Comparison of ENCODE assay signal across 8 mouse cellular contexts in the genomic region with DNA sequence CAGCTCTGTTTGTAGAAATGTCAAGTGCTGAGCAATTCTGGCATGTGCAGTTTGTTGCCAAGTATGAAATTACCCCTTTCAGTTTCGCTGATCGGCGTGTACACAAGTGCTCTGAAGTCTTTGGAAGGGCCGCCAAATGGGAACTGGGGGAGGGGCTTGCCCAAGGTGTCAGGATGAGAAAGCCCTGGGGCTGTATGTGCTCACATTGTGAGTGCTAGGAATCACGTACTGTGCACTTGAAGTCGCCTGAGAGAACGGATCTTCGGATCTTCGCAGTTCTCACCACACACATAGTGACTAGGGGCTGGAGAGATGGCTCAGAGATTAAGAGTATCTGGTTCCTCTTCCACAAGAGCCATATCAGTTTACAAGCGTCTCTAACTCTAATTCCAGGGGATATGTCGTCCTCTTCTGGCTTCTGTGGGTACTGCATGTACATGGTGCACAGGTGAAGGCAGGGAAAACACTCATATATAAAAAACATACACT. TPM values are rescaled to one million over a fixed set of nuclear protein-coding genes. Genes with fewer than 3 reads are reported as not detected.
DNase-seq lines count a peak whose midpoint lies in the region; ATAC-seq and TF ChIP-seq lines count a peak whose summit lies in the region.

No protein-coding gene starts in this region.

- no peak for TF ChIP-seq POLR2A in MEL (IDR thresholded peaks at IDR 0.05; ENCODE audit: control insufficient read depth in 1 of 2, insufficient read depth in 1 of 2, low read depth in 1 of 2, low read length in 2 of 2, poor library complexity in 1 of 2)

- peak overlapping the region; percentile 41 for H3K4me2 ChIP-seq in forebrain, embryonic 11.5 days (ENCODE audit: low read depth, low read length, severe bottlenecking)
- peak overlapping the region; percentile 52 for H3K4me2 ChIP-seq in liver, embryonic 16.5 days (ENCODE audit: low read depth, low read length)

- intact Hi-C loops in heart, postnatal 14 days (cut with DNase I), result no loop called here

- peak; percentile 77 for ATAC-seq in forebrain, embryonic 11.5 days (replicated peaks; ENCODE audit: low FRiP score)
- ATAC-seq in liver, embryonic 16.5 days (ENCODE audit: low read depth), result no peak

- peak; percentile 78 for DNase-seq in MEL (ENCODE audit: low read depth, low spot score)
- peak; percentile 69 for DNase-seq in forebrain, embryonic 11.5 days (ENCODE audit: low spot score)
- peak; percentile 33 to 65 for DNase-seq in heart, postnatal 14 days
- DNase-seq in kidney, postnatal 4 days, result peak; percentile 69 to 74
- DNase-seq in neural tube, embryonic 10.5 days (ENCODE audit: extremely low spot score, low spot score), result peak; percentile 74
- peak; percentile 64 for DNase-seq in testis, postnatal 10 days (ENCODE audit: low spot score)

- TF ChIP-seq RAD21 in MEL (IDR thresholded peaks at IDR 0.05; ENCODE audit: low read depth, low read length), result peak; percentile 92

- H3K36me3 ChIP-seq in MEL (ENCODE audit: control insufficient read depth in 1 of 2, insufficient read depth in 2 of 2, low read length in 2 of 2), result no peaks in the 10 kb centered on the region; a peak in 1 of 4 replicates
- no peaks in the 10 kb centered on the region for H3K36me3 ChIP-seq in forebrain, embryonic 11.5 days (ENCODE audit: control insufficient read depth, insufficient read depth, low read length)
- no peaks in the 10 kb centered on the region for H3K36me3 ChIP-seq in liver, embryonic 16.5 days (ENCODE audit: control insufficient read depth, insufficient read depth)

- peak; percentile 55 to 100 (median 95) for TF ChIP-seq CTCF in MEL (IDR thresholded peaks at IDR 0.05 in 2 of 3, conservative IDR thresholded peaks at IDR 0.05 in 1 of 3; ENCODE audit: control insufficient read depth in 1 of 3, insufficient read depth in 1 of 3, low read depth in 2 of 3, low read length in 3 of 3, poor library complexity in 1 of 3, severe bottlenecking in 1 of 3)

- no peak overlapping the region for H3K27ac ChIP-seq in MEL (ENCODE audit: control insufficient read depth, low read depth, low read length)
- H3K27ac ChIP-seq in brown adipose tissue, adult 24 weeks (replicated peaks; ENCODE audit: low read depth, low read length), result no peak overlapping the region
- H3K27ac ChIP-seq in forebrain, embryonic 11.5 days (ENCODE audit: low read depth, low read length), result no peak overlapping the region
- H3K27ac ChIP-seq in liver, embryonic 16.5 days (ENCODE audit: low read length), result no peak overlapping the region

- no peaks in the 10 kb centered on the region; a peak in 1 of 4 replicates for H3K27me3 ChIP-seq in MEL (ENCODE audit: control insufficient read depth in 1 of 2, insufficient read depth in 2 of 2, low read length in 2 of 2)
- no peaks in the 10 kb centered on the region for H3K27me3 ChIP-seq in forebrain, embryonic 11.5 days (ENCODE audit: control insufficient read depth, insufficient read depth, low read length)
- no peaks in the 10 kb centered on the region for H3K27me3 ChIP-seq in liver, embryonic 16.5 days (ENCODE audit: control insufficient read depth, insufficient read depth, low read depth, low read length)

- peak overlapping the region; percentile 18 to 46; a peak in 3 of 4 replicates for H3K4me3 ChIP-seq in MEL (ENCODE audit: control insufficient read depth in 1 of 2, insufficient read depth in 1 of 2, low read depth in 2 of 2, low read length in 2 of 2)
- peak overlapping the region; percentile 38 for H3K4me3 ChIP-seq in brown adipose tissue, adult 24 weeks (ENCODE audit: insufficient read depth, low read depth, low read length)
- H3K4me3 ChIP-seq in forebrain, embryonic 11.5 days (ENCODE audit: low read depth, low read length), result 0 out of 2 replicates have a peak overlapping the region, but pooled peaks have one; percentile 7
- peak overlapping the region; percentile 40 for H3K4me3 ChIP-seq in liver, embryonic 16.5 days (ENCODE audit: low read depth, low read length)

- no peaks in the 10 kb centered on the region for H3K9me3 ChIP-seq in MEL (replicated peaks; ENCODE audit: insufficient read depth, low read length)
- H3K9me3 ChIP-seq in forebrain, embryonic 11.5 days (ENCODE audit: control insufficient read depth, low read length), result no peaks in the 10 kb centered on the region
- no peaks in the 10 kb centered on the region for H3K9me3 ChIP-seq in liver, embryonic 16.5 days (replicated peaks; ENCODE audit: control insufficient read depth, low read length)

- H3K79me2 ChIP-seq in MEL (ENCODE audit: control insufficient read depth, insufficient read depth, low read length, poor library complexity), result no peaks in the 10 kb centered on the region

- no peak overlapping the region for H3K9ac ChIP-seq in MEL (ENCODE audit: control insufficient read depth, low read depth, low read length, poor library complexity, severe bottlenecking)
- H3K9ac ChIP-seq in forebrain, embryonic 11.5 days (ENCODE audit: low read length), result no peak overlapping the region
- H3K9ac ChIP-seq in liver, embryonic 16.5 days (ENCODE audit: low read depth, low read length), result peak overlapping the region; percentile 31; the same call in 1 of the 2 replicates

- peak in 1 of 2 experiments; percentile 67; a peak in 2 of 4 replicates for TF ChIP-seq EP300 in MEL (IDR thresholded peaks at IDR 0.05; ENCODE audit: low read depth in 1 of 2, low read length in 2 of 2)

- H3K4me1 ChIP-seq in MEL (ENCODE audit: control insufficient read depth in 1 of 2, insufficient read depth in 2 of 2, low read length in 2 of 2), result peaks cover 0 to 5% of the 10 kb centered on the region in 2 experiments; a peak in 1 of 4 replicates
- no peaks in the 10 kb centered on the region for H3K4me1 ChIP-seq in brown adipose tissue, adult 24 weeks (ENCODE audit: control insufficient read depth, insufficient read depth, insufficient read length, low read length)
- H3K4me1 ChIP-seq in forebrain, embryonic 11.5 days (replicated peaks; ENCODE audit: control insufficient read depth, insufficient read depth, low read length), result 0 out of 2 replicates have a peak, but pooled peaks cover 2% of the 10 kb centered on the region
- H3K4me1 ChIP-seq in liver, embryonic 16.5 days (ENCODE audit: control insufficient read depth, low read depth, low read length), result no peaks in the 10 kb centered on the region

- WGBS in forebrain, embryonic 11.5 days, result 8% methylated on average over 11 of the region's 11 CpGs
- WGBS in liver, embryonic 16.5 days (ENCODE audit: insufficient replicate concordance), result 3% methylated on average over 11 of the region's 11 CpGs

TF ChIP-seq in MEL, 35 proteins besides CTCF, POLR2A, EP300 and RAD21 (continues in another document):
- TF ChIP-seq E2F4 (IDR thresholded peaks at IDR 0.05; ENCODE audit: borderline replicate concordance, low read depth, low read length), result no peak
- TF ChIP-seq TAL1 (IDR thresholded peaks at IDR 0.05; ENCODE audit: low read length), result no peak
- TF ChIP-seq ETS1 (IDR thresholded peaks at IDR 0.05; ENCODE audit: low read depth, low read length), result 0 out of 2 replicates have a peak, but pooled peaks have one; percentile 43
- 0 out of 2 replicates have a peak, but pooled peaks have one; percentile 40 for TF ChIP-seq RCOR1 (IDR thresholded peaks at IDR 0.05; ENCODE audit: low read depth, low read length)
- 0 out of 2 replicates have a peak, but pooled peaks have one; percentile 15 for TF ChIP-seq ZNF384 (IDR thresholded peaks at IDR 0.05; ENCODE audit: low read depth, low read length)
- 0 out of 2 replicates have a peak, but pooled peaks have one; percentile 34 for TF ChIP-seq MXI1 (IDR thresholded peaks at IDR 0.05; ENCODE audit: low read depth, low read length)
- TF ChIP-seq NRF1 (IDR thresholded peaks at IDR 0.05; ENCODE audit: insufficient read depth, low read depth, low read length, poor library complexity, severe bottlenecking), result no peak
- peak; percentile 70 for TF ChIP-seq MAX (IDR thresholded peaks at IDR 0.05; ENCODE audit: low read length)

RNA-seq across cellular contexts. Expression of a gene that starts 25.3 kb away (rescaled TPM):
- total RNA-seq in MEL (2012; rRNA removed), result 85.6 and 87.5 TPM in 2 replicates
- 10 to 100 TPM in 1 of 2 experiments, not detected in 1; 88.8 TPM for polyA plus RNA-seq in MEL (2012; ENCODE audit: insufficient read depth in 1 of 2, insufficient read length in 2 of 2, low read depth in 1 of 2, low replicate concordance in 2 of 2, missing spikeins in 1 of 2)
- 20.1 and 21.7 TPM in 2 replicates for polyA plus RNA-seq in brown adipose tissue, adult 24 weeks (2012; ENCODE audit: insufficient read depth, insufficient read length, missing spikeins)
- polyA plus RNA-seq in forebrain, embryonic 11.5 days (2014; fragmentation: Nextera tagmentation; extraction: Ambion mirVana), result 129 and 135 TPM in 2 replicates
- total RNA-seq in heart, postnatal 14 days (2021), result 10 to 100 TPM; 26.4 to 31.5 TPM
- 40.9 and 45.1 TPM in 2 replicates for polyA plus RNA-seq in liver, embryonic 16.5 days (2015; fragmentation: Nextera tagmentation; extraction: Ambion mirVana)

RNA-seq across cellular contexts. Expression of a gene that starts 30.9 kb away (rescaled TPM):
- total RNA-seq in MEL (2012; rRNA removed), result not detected in 2 replicates
- polyA plus RNA-seq in MEL (2012; ENCODE audit: insufficient read depth in 1 of 2, insufficient read length in 2 of 2, low read depth in 1 of 2, low replicate concordance in 2 of 2, missing spikeins in 1 of 2), result not detected
- polyA plus RNA-seq in brown adipose tissue, adult 24 weeks (2012; ENCODE audit: insufficient read depth, insufficient read length, missing spikeins), result 1.1 TPM in 1 of 2 replicates, not detected in the other
- not detected in 2 replicates for polyA plus RNA-seq in forebrain, embryonic 11.5 days (2014; fragmentation: Nextera tagmentation; extraction: Ambion mirVana)
- not detected for total RNA-seq in heart, postnatal 14 days (2021)
- polyA plus RNA-seq in liver, embryonic 16.5 days (2015; fragmentation: Nextera tagmentation; extraction: Ambion mirVana), result 794 and 880 TPM in 2 replicates

RNA-seq across cellular contexts. Expression of a gene that starts 47.1 kb away (rescaled TPM):
- total RNA-seq in MEL (2012; rRNA removed), result not detected in 2 replicates
- polyA plus RNA-seq in MEL (2012; ENCODE audit: insufficient read depth in 1 of 2, insufficient read length in 2 of 2, low read depth in 1 of 2, low replicate concordance in 2 of 2, missing spikeins in 1 of 2), result not detected
- 0.12 TPM in 1 of 2 replicates, not detected in the other for polyA plus RNA-seq in brown adipose tissue, adult 24 weeks (2012; ENCODE audit: insufficient read depth, insufficient read length, missing spikeins)
- 0.05 TPM in 1 of 2 replicates, not detected in the other for polyA plus RNA-seq in forebrain, embryonic 11.5 days (2014; fragmentation: Nextera tagmentation; extraction: Ambion mirVana)
- 1 to 10 TPM; 1.0 to 1.3 TPM for total RNA-seq in heart, postnatal 14 days (2021)
- 0.01 TPM in 1 of 2 replicates, not detected in the other for polyA plus RNA-seq in liver, embryonic 16.5 days (2015; fragmentation: Nextera tagmentation; extraction: Ambion mirVana)

RNA-seq across cellular contexts. Expression of a gene that starts 54.7 kb away (rescaled TPM):
- not detected in 2 replicates for total RNA-seq in MEL (2012; rRNA removed)
- polyA plus RNA-seq in MEL (2012; ENCODE audit: insufficient read depth in 1 of 2, insufficient read length in 2 of 2, low read depth in 1 of 2, low replicate concordance in 2 of 2, missing spikeins in 1 of 2), result not detected
- polyA plus RNA-seq in brown adipose tissue, adult 24 weeks (2012; ENCODE audit: insufficient read depth, insufficient read length, missing spikeins), result 1.8 TPM in 1 of 2 replicates, not detected in the other
- not detected in 2 replicates for polyA plus RNA-seq in forebrain, embryonic 11.5 days (2014; fragmentation: Nextera tagmentation; extraction: Ambion mirVana)
- total RNA-seq in heart, postnatal 14 days (2021), result not detected
- 1,431 and 1,544 TPM in 2 replicates for polyA plus RNA-seq in liver, embryonic 16.5 days (2015; fragmentation: Nextera tagmentation; extraction: Ambion mirVana)

Comparison
In these comparisons a context has a peak if more than half of its experiments do, and no peak if none do; other contexts are left out.
1. RNA of a gene that starts 30.9 kb away (polyA plus RNA-seq): 794 to 880 TPM in liver, embryonic 16.5 days; 1.1 TPM in brown adipose tissue, adult 24 weeks, not detected in MEL and not detected in forebrain, embryonic 11.5 days; every median in the first group is over 100 times any median in the second.
2. Peak in every context shown above with its lines, with median percentiles within 50 percentile points of each other: DNase-seq and H3K4me3 ChIP-seq.